Mouse (Mus musculus): ENCODE data around the gene Tex2.

The Tex2 gene

GRCm38 (mm10) chr11:106550398-106550797 is 62.8 kb downstream of the Tex2 start:
- DNase-seq (ENCODE audit: extremely low read depth, insufficient read length, low spot score), result no peak

- no peak for DNase-seq (ENCODE audit: extremely low read depth, insufficient read length, low spot score)
Observed at GRCm38 (mm10) chr11:106546081-106546480, 67.1 kb downstream of the Tex2 start.

- DNase-seq (ENCODE audit: extremely low read depth, insufficient read length, low spot score), result no peak
Observed at GRCm38 (mm10) chr11:106544916-106545315, 68.3 kb downstream of the Tex2 start.

- DNase-seq (ENCODE audit: extremely low read depth, insufficient read length, low spot score), result no peak
Observed at GRCm38 (mm10) chr11:106544133-106544532, 69.1 kb downstream of the Tex2 start.

GRCm38 (mm10) chr11:106543006-106543405 is 70.2 kb downstream of the Tex2 start:
- no peak for DNase-seq (ENCODE audit: extremely low read depth, insufficient read length, low spot score)

GRCm38 (mm10) chr11:106542385-106542784 is 70.8 kb downstream of the Tex2 start:
- no peak for DNase-seq (ENCODE audit: extremely low read depth, insufficient read length, low spot score)

GRCm38 (mm10) chr11:106540506-106541268 is 72.5 kb downstream of the Tex2 start:
- DNase-seq (ENCODE audit: extremely low read depth, insufficient read length, low spot score), result no peak

GRCm38 (mm10) chr11:106536253-106536912 is 76.8 kb downstream of the Tex2 start:
- DNase-seq (ENCODE audit: extremely low read depth, insufficient read length, low spot score), result no peak

GRCm38 (mm10) chr11:106535660-106536252 is 77.5 kb downstream of the Tex2 start:
- no peak for DNase-seq (ENCODE audit: extremely low read depth, insufficient read length, low spot score)

- no peak for DNase-seq (ENCODE audit: extremely low read depth, insufficient read length, low spot score)
Observed at GRCm38 (mm10) chr11:106532248-106532790, 80.9 kb downstream of the Tex2 start.

- no peak for DNase-seq (ENCODE audit: extremely low read depth, insufficient read length, low spot score)
Observed at GRCm38 (mm10) chr11:106529786-106530185, 83.4 kb downstream of the Tex2 start.

- no peak for DNase-seq (ENCODE audit: extremely low read depth, insufficient read length, low spot score)
Observed at GRCm38 (mm10) chr11:106529113-106529512, 84.1 kb downstream of the Tex2 start.

- no peak for DNase-seq (ENCODE audit: extremely low read depth, insufficient read length, low spot score)
Observed at GRCm38 (mm10) chr11:106527926-106528325, 85.3 kb downstream of the Tex2 start.

- no peak for DNase-seq (ENCODE audit: extremely low read depth, insufficient read length, low spot score)
Observed at GRCm38 (mm10) chr11:106527147-106527821, 85.9 kb downstream of the Tex2 start.

- DNase-seq (ENCODE audit: extremely low read depth, insufficient read length, low spot score), result no peak
Observed at GRCm38 (mm10) chr11:106522538-106522937, 90.7 kb downstream of the Tex2 start.

GRCm38 (mm10) chr11:106521612-106522011 is 91.6 kb downstream of the Tex2 start:
- DNase-seq (ENCODE audit: extremely low read depth, insufficient read length, low spot score), result no peak

GRCm38 (mm10) chr11:106520404-106520803 is 92.8 kb downstream of the Tex2 start:
- DNase-seq (ENCODE audit: extremely low read depth, insufficient read length, low spot score), result no peak

GRCm38 (mm10) chr11:106519519-106519918 is 93.7 kb downstream of the Tex2 start:
- no peak for DNase-seq (ENCODE audit: extremely low read depth, insufficient read length, low spot score)

- DNase-seq (ENCODE audit: extremely low read depth, insufficient read length, low spot score), result no peak
Observed at GRCm38 (mm10) chr11:106518391-106518790, 94.8 kb downstream of the Tex2 start.

GRCm38 (mm10) chr11:106515079-106515745 is 98.0 kb downstream of the Tex2 start:
- no peak for DNase-seq (ENCODE audit: extremely low read depth, insufficient read length, low spot score)
